Mouse (Mus musculus): ENCODE data around the gene Chic2. TPM values are rescaled to one million over a fixed set of nuclear protein-coding genes. Genes with fewer than 3 reads are reported as not detected.

The Chic2 gene
- polyA plus RNA-seq, 1 experiment = 36.9 TPM

GRCm38 (mm10) chr5:74967882-74968281 is 76.7 kb downstream of the Chic2 start:
- no peak for TF ChIP-seq GATA1 (IDR thresholded peaks at IDR 0.05; ENCODE audit: low read length)

GRCm38 (mm10) chr5:74966891-74967290 is 77.7 kb downstream of the Chic2 start:
- TF ChIP-seq GATA1 (IDR thresholded peaks at IDR 0.05; ENCODE audit: low read length) = no peak

GRCm38 (mm10) chr5:74962771-74963170 is 81.8 kb downstream of the Chic2 start:
- TF ChIP-seq GATA1 (IDR thresholded peaks at IDR 0.05; ENCODE audit: low read length) = no peak

- TF ChIP-seq GATA1 (IDR thresholded peaks at IDR 0.05; ENCODE audit: low read length) = no peak
Measured at GRCm38 (mm10) chr5:74960840-74961543, 83.6 kb downstream of the Chic2 start.

- no peak for TF ChIP-seq GATA1 (IDR thresholded peaks at IDR 0.05; ENCODE audit: low read length)
Measured at GRCm38 (mm10) chr5:74960306-74960705, 84.3 kb downstream of the Chic2 start.

- TF ChIP-seq GATA1 (IDR thresholded peaks at IDR 0.05; ENCODE audit: low read length) = no peak
Measured at GRCm38 (mm10) chr5:74957293-74958076, 87.1 kb downstream of the Chic2 start.

- TF ChIP-seq GATA1 (IDR thresholded peaks at IDR 0.05; ENCODE audit: low read length) = no peak
Measured at GRCm38 (mm10) chr5:74956335-74956734, 88.2 kb downstream of the Chic2 start.

- TF ChIP-seq GATA1 (IDR thresholded peaks at IDR 0.05; ENCODE audit: low read length) = no peak
Measured at GRCm38 (mm10) chr5:74955565-74955964, 89.0 kb downstream of the Chic2 start.

- TF ChIP-seq GATA1 (IDR thresholded peaks at IDR 0.05; ENCODE audit: low read length) = no peak
Measured at GRCm38 (mm10) chr5:74952938-74953337, 91.6 kb downstream of the Chic2 start.

- no peak for TF ChIP-seq GATA1 (IDR thresholded peaks at IDR 0.05; ENCODE audit: low read length)
Measured at GRCm38 (mm10) chr5:74951375-74951774, 93.2 kb downstream of the Chic2 start.

GRCm38 (mm10) chr5:74949298-74949697 is 95.3 kb downstream of the Chic2 start:
- TF ChIP-seq GATA1 (IDR thresholded peaks at IDR 0.05; ENCODE audit: low read length) = no peak

GRCm38 (mm10) chr5:74948482-74948881 is 96.1 kb downstream of the Chic2 start:
- TF ChIP-seq GATA1 (IDR thresholded peaks at IDR 0.05; ENCODE audit: low read length) = no peak

Other genes with a start within 250 kb of the Chic2 start
- not detected in 2 replicates for gene Gsx2, start 30.8 kb upstream of the Chic2 start, polyA plus RNA-seq (2012)
- not detected in 2 replicates for gene Pdgfra, start 107.5 kb upstream of the Chic2 start, polyA plus RNA-seq (2012)